Mouse (Mus musculus): Measurements from ENCODE around the gene Tnfrsf25.
A peak's percentile ranks its signal among the peaks of the same experiment; 100 is the strongest.

The Tnfrsf25 gene

GRCm38 (mm10) chr4:152092751-152093293 is 22.9 kb upstream of the Tnfrsf25 start:
- DNase-seq (ENCODE audit: low spot score): no peak

- no peak for DNase-seq (ENCODE audit: low spot score)
These were observed 21.5 kb upstream of the Tnfrsf25 start for GRCm38 (mm10) chr4:152094233-152094632.

- DNase-seq (ENCODE audit: low spot score): no peak
These were observed 19.5 kb upstream of the Tnfrsf25 start for GRCm38 (mm10) chr4:152095937-152096910.

GRCm38 (mm10) chr4:152096927-152097326 is 18.8 kb upstream of the Tnfrsf25 start:
- DNase-seq (ENCODE audit: low spot score): no peak

GRCm38 (mm10) chr4:152097911-152098799 is 17.6 kb upstream of the Tnfrsf25 start:
- DNase-seq (ENCODE audit: low spot score): no peak

GRCm38 (mm10) chr4:152100541-152100940 is 15.2 kb upstream of the Tnfrsf25 start:
- no peak for DNase-seq (ENCODE audit: low spot score)

- DNase-seq (ENCODE audit: low spot score): no peak
These were observed 14.6 kb upstream of the Tnfrsf25 start for GRCm38 (mm10) chr4:152101081-152101653.

- DNase-seq (ENCODE audit: low spot score): no peak
These were observed 13.8 kb upstream of the Tnfrsf25 start for GRCm38 (mm10) chr4:152101921-152102320.

- DNase-seq (ENCODE audit: low spot score): no peak
These were observed 12.7 kb upstream of the Tnfrsf25 start for GRCm38 (mm10) chr4:152103025-152103424.

- DNase-seq (ENCODE audit: low spot score): no peak
These were observed 9.0 kb upstream of the Tnfrsf25 start for GRCm38 (mm10) chr4:152106746-152107145.

GRCm38 (mm10) chr4:152107493-152107892 is 8.2 kb upstream of the Tnfrsf25 start:
- DNase-seq (ENCODE audit: low spot score): peak; percentile 48

GRCm38 (mm10) chr4:152107971-152108509 is 7.7 kb upstream of the Tnfrsf25 start:
- peak; percentile 47 for DNase-seq (ENCODE audit: low spot score)

- DNase-seq (ENCODE audit: low spot score): no peak
These were observed 7.1 kb upstream of the Tnfrsf25 start for GRCm38 (mm10) chr4:152108673-152109072.

- no peak for DNase-seq (ENCODE audit: low spot score)
These were observed 6.2 kb upstream of the Tnfrsf25 start for GRCm38 (mm10) chr4:152109509-152109908.

- DNase-seq (ENCODE audit: low spot score): no peak
These were observed 5.0 kb upstream of the Tnfrsf25 start for GRCm38 (mm10) chr4:152110689-152111088.

GRCm38 (mm10) chr4:152112329-152112728 is 3.4 kb upstream of the Tnfrsf25 start:
- DNase-seq (ENCODE audit: low spot score): no peak

GRCm38 (mm10) chr4:152114080-152114479 is 1.7 kb upstream of the Tnfrsf25 start:
- no peak for DNase-seq (ENCODE audit: low spot score)

- no peak for DNase-seq (ENCODE audit: low spot score)
These were observed 1.8 kb downstream of the Tnfrsf25 start for GRCm38 (mm10) chr4:152117538-152117937.

- DNase-seq (ENCODE audit: low spot score): no peak
These were observed 3.9 kb downstream of the Tnfrsf25 start for GRCm38 (mm10) chr4:152119396-152120292.

- no peak for DNase-seq (ENCODE audit: low spot score)
These were observed 4.8 kb downstream of the Tnfrsf25 start for GRCm38 (mm10) chr4:152120311-152121182.
